Mouse (Mus musculus): ENCODE measurements around the gene Znrd1as. TPM values are rescaled to one million over a fixed set of nuclear protein-coding genes. Genes with fewer than 3 reads are reported as not detected.

Znrd1as gene
- polyA plus RNA-seq (2015; fragmentation: Nextera tagmentation; extraction: Ambion mirVana) = 4.2 and 5.6 TPM in 2 replicates

GRCm38 (mm10) chr17:36957999-36958743 lies at the start of gene Znrd1as, which contains the start of gene Znrd1:
TSS of gene Znrd1as (plus strand) at chr17:36958592.
TSS of gene Znrd1 (minus strand) at chr17:36958559.
- H3K27ac ChIP-seq (ENCODE audit: low read length) = peak within 1 kb of the TSS; percentile 87
- under 1% methylated on average over 46 of the region's 46 CpGs for WGBS
- peaks cover 11% of the 10 kb centered on the region for H3K4me1 ChIP-seq (ENCODE audit: control insufficient read depth, insufficient read depth, low read length)
- no peaks in the 10 kb centered on the region for H3K36me3 ChIP-seq (ENCODE audit: control insufficient read depth, insufficient read depth, low read length)
- H3K4me2 ChIP-seq (ENCODE audit: low read depth, low read length) = peak within 1 kb of the TSS; percentile 90
- H3K27me3 ChIP-seq (ENCODE audit: control insufficient read depth, insufficient read depth, low read length) = no peaks in the 10 kb centered on the region
- H3K4me3 ChIP-seq (replicated peaks; ENCODE audit: low read length) = peak within 1 kb of the TSS; percentile 73
- H3K9me3 ChIP-seq (replicated peaks; ENCODE audit: control insufficient read depth, low read length) = no peaks in the 10 kb centered on the region
- peak within 1 kb of the TSS; percentile 88 for H3K9ac ChIP-seq (ENCODE audit: low read length)
- peak; percentile 99 for ATAC-seq (ENCODE audit: insufficient read depth, low FRiP score)

- Histone ChIP-seq H3K4me1 (ENCODE audit: control insufficient read depth, insufficient read depth, low read length) (no peaks in the 10 kb centered on the region), H3K27ac (ENCODE audit: low read length) (no peak overlapping the region), H3K27me3 (ENCODE audit: control insufficient read depth, insufficient read depth, low read length) (no peaks in the 10 kb centered on the region), H3K9me3 (replicated peaks; ENCODE audit: control insufficient read depth, low read length) (no peaks in the 10 kb centered on the region), H3K9ac (ENCODE audit: low read length) (no peak overlapping the region), H3K36me3 (ENCODE audit: control insufficient read depth, insufficient read depth, low read length) (no peaks in the 10 kb centered on the region), H3K4me3 (replicated peaks; ENCODE audit: low read length) (no peak overlapping the region), H3K4me2 (ENCODE audit: low read depth, low read length) (no peak overlapping the region)
- WGBS = 39% methylated on average over 4 of the region's 4 CpGs
- no peak for ATAC-seq (ENCODE audit: insufficient read depth, low FRiP score)
These were observed 48.6 kb upstream of the Znrd1as start for GRCm38 (mm10) chr17:36909802-36910201.

GRCm38 (mm10) chr17:36912031-36912430 lies 46.4 kb upstream of the Znrd1as start:
- no peak overlapping the region for H3K9ac ChIP-seq (ENCODE audit: low read length)
- 62% methylated on average over 2 of the region's 2 CpGs for WGBS
- no peaks in the 10 kb centered on the region for H3K4me1 ChIP-seq (ENCODE audit: control insufficient read depth, insufficient read depth, low read length)
- no peak overlapping the region for H3K4me2 ChIP-seq (ENCODE audit: low read depth, low read length)
- H3K27me3 ChIP-seq (ENCODE audit: control insufficient read depth, insufficient read depth, low read length) = no peaks in the 10 kb centered on the region
- H3K9me3 ChIP-seq (replicated peaks; ENCODE audit: control insufficient read depth, low read length) = no peaks in the 10 kb centered on the region
- ATAC-seq (ENCODE audit: insufficient read depth, low FRiP score) = no peak
- H3K27ac ChIP-seq (ENCODE audit: low read length) = no peak overlapping the region
- no peaks in the 10 kb centered on the region for H3K36me3 ChIP-seq (ENCODE audit: control insufficient read depth, insufficient read depth, low read length)
- H3K4me3 ChIP-seq (replicated peaks; ENCODE audit: low read length) = no peak overlapping the region

GRCm38 (mm10) chr17:36914108-36914507 lies 44.3 kb upstream of the Znrd1as start:
- WGBS = 3% methylated on average over 2 of the region's 2 CpGs
- H3K4me3 ChIP-seq (replicated peaks; ENCODE audit: low read length) = no peak overlapping the region
- no peaks in the 10 kb centered on the region for H3K36me3 ChIP-seq (ENCODE audit: control insufficient read depth, insufficient read depth, low read length)

GRCm38 (mm10) chr17:36915076-36915475 lies 43.3 kb upstream of the Znrd1as start:
- Histone ChIP-seq H3K9me3 (replicated peaks; ENCODE audit: control insufficient read depth, low read length) (no peaks in the 10 kb centered on the region), H3K27me3 (ENCODE audit: control insufficient read depth, insufficient read depth, low read length) (no peaks in the 10 kb centered on the region), H3K4me2 (ENCODE audit: low read depth, low read length) (no peak overlapping the region), H3K4me1 (ENCODE audit: control insufficient read depth, insufficient read depth, low read length) (no peaks in the 10 kb centered on the region), H3K27ac (ENCODE audit: low read length) (no peak overlapping the region), H3K9ac (ENCODE audit: low read length) (no peak overlapping the region), H3K36me3 (ENCODE audit: control insufficient read depth, insufficient read depth, low read length) (no peaks in the 10 kb centered on the region), H3K4me3 (replicated peaks; ENCODE audit: low read length) (no peak overlapping the region)
- ATAC-seq (ENCODE audit: insufficient read depth, low FRiP score) = no peak
- WGBS = 15% methylated on average over 9 of the region's 9 CpGs

More at GRCm38 (mm10) chr17:36914108-36914507, 44.3 kb upstream of the Znrd1as start:
- Histone ChIP-seq H3K27me3 (ENCODE audit: control insufficient read depth, insufficient read depth, low read length) (no peaks in the 10 kb centered on the region), H3K9ac (ENCODE audit: low read length) (no peak overlapping the region), H3K4me2 (ENCODE audit: low read depth, low read length) (no peak overlapping the region), H3K9me3 (replicated peaks; ENCODE audit: control insufficient read depth, low read length) (no peaks in the 10 kb centered on the region), H3K4me1 (ENCODE audit: control insufficient read depth, insufficient read depth, low read length) (no peaks in the 10 kb centered on the region), H3K27ac (ENCODE audit: low read length) (no peak overlapping the region)
- ATAC-seq (ENCODE audit: insufficient read depth, low FRiP score) = no peak

- Histone ChIP-seq H3K9me3 (replicated peaks; ENCODE audit: control insufficient read depth, low read length) (no peaks in the 10 kb centered on the region), H3K27me3 (ENCODE audit: control insufficient read depth, insufficient read depth, low read length) (no peaks in the 10 kb centered on the region), H3K4me2 (ENCODE audit: low read depth, low read length) (no peak overlapping the region), H3K9ac (ENCODE audit: low read length) (no peak overlapping the region), H3K4me1 (ENCODE audit: control insufficient read depth, insufficient read depth, low read length) (no peaks in the 10 kb centered on the region), H3K27ac (ENCODE audit: low read length) (no peak overlapping the region), H3K4me3 (replicated peaks; ENCODE audit: low read length) (no peak overlapping the region), H3K36me3 (ENCODE audit: control insufficient read depth, insufficient read depth, low read length) (no peaks in the 10 kb centered on the region)
- peak; percentile 58 for ATAC-seq (ENCODE audit: insufficient read depth, low FRiP score)
- 41% methylated on average over 15 of the region's 15 CpGs for WGBS
These were observed 38.2 kb upstream of the Znrd1as start for GRCm38 (mm10) chr17:36920239-36920638.

- H3K27me3 ChIP-seq (ENCODE audit: control insufficient read depth, insufficient read depth, low read length) = no peaks in the 10 kb centered on the region
- ATAC-seq (ENCODE audit: insufficient read depth, low FRiP score) = no peak
- WGBS = 73% methylated on average over 4 of the region's 4 CpGs
- no peak overlapping the region for H3K9ac ChIP-seq (ENCODE audit: low read length)
- no peak overlapping the region for H3K4me2 ChIP-seq (ENCODE audit: low read depth, low read length)
- H3K9me3 ChIP-seq (replicated peaks; ENCODE audit: control insufficient read depth, low read length) = no peaks in the 10 kb centered on the region
- no peak overlapping the region for H3K27ac ChIP-seq (ENCODE audit: low read length)
- no peak overlapping the region for H3K4me3 ChIP-seq (replicated peaks; ENCODE audit: low read length)
- H3K4me1 ChIP-seq (ENCODE audit: control insufficient read depth, insufficient read depth, low read length) = no peaks in the 10 kb centered on the region
- no peaks in the 10 kb centered on the region for H3K36me3 ChIP-seq (ENCODE audit: control insufficient read depth, insufficient read depth, low read length)
These were observed 35.7 kb upstream of the Znrd1as start for GRCm38 (mm10) chr17:36922715-36923114.

GRCm38 (mm10) chr17:36923491-36923890 lies 34.9 kb upstream of the Znrd1as start:
- H3K36me3 ChIP-seq (ENCODE audit: control insufficient read depth, insufficient read depth, low read length) = no peaks in the 10 kb centered on the region
- no peak overlapping the region for H3K4me3 ChIP-seq (replicated peaks; ENCODE audit: low read length)
- H3K9me3 ChIP-seq (replicated peaks; ENCODE audit: control insufficient read depth, low read length) = no peaks in the 10 kb centered on the region
- 61% methylated on average over 4 of the region's 4 CpGs for WGBS
- no peaks in the 10 kb centered on the region for H3K4me1 ChIP-seq (ENCODE audit: control insufficient read depth, insufficient read depth, low read length)
- H3K9ac ChIP-seq (ENCODE audit: low read length) = no peak overlapping the region
- no peak for ATAC-seq (ENCODE audit: insufficient read depth, low FRiP score)
- H3K27ac ChIP-seq (ENCODE audit: low read length) = no peak overlapping the region
- no peak overlapping the region for H3K4me2 ChIP-seq (ENCODE audit: low read depth, low read length)
- no peaks in the 10 kb centered on the region for H3K27me3 ChIP-seq (ENCODE audit: control insufficient read depth, insufficient read depth, low read length)

- H3K27ac ChIP-seq (ENCODE audit: low read length) = no peak overlapping the region
- H3K9me3 ChIP-seq (replicated peaks; ENCODE audit: control insufficient read depth, low read length) = no peaks in the 10 kb centered on the region
- H3K4me3 ChIP-seq (replicated peaks; ENCODE audit: low read length) = no peak overlapping the region
- no peak overlapping the region for H3K4me2 ChIP-seq (ENCODE audit: low read depth, low read length)
- H3K9ac ChIP-seq (ENCODE audit: low read length) = no peak overlapping the region
- no peaks in the 10 kb centered on the region for H3K27me3 ChIP-seq (ENCODE audit: control insufficient read depth, insufficient read depth, low read length)
- H3K36me3 ChIP-seq (ENCODE audit: control insufficient read depth, insufficient read depth, low read length) = no peaks in the 10 kb centered on the region
- 29% methylated on average over 10 of the region's 10 CpGs for WGBS
- no peaks in the 10 kb centered on the region for H3K4me1 ChIP-seq (ENCODE audit: control insufficient read depth, insufficient read depth, low read length)
- ATAC-seq (ENCODE audit: insufficient read depth, low FRiP score) = no peak
These were observed 30.8 kb upstream of the Znrd1as start for GRCm38 (mm10) chr17:36927496-36928120.

Data from stomach, embryonic 16.5 days (tissue).